Mouse (Mus musculus): ENCODE measurements at regions not wholly inside any gene's neighbourhood (a gene's known extent, or its start where the extent isn't known, plus 50 kb on each side); places are given as distances from the start of the nearest gene placed in this dataset.
A peak's percentile ranks its signal among the peaks of the same experiment; 100 is the strongest.

- ATAC-seq (ENCODE audit: low read depth) = no peak
- Histone ChIP-seq H3K9me3 (replicated peaks; ENCODE audit: control insufficient read depth, low read length) (no peaks in the 10 kb centered on the region), H3K9ac (ENCODE audit: low read depth, low read length) (no peak overlapping the region), H3K4me1 (ENCODE audit: control insufficient read depth, low read depth, low read length) (no peaks in the 10 kb centered on the region), H3K36me3 (ENCODE audit: control insufficient read depth, insufficient read depth) (no peaks in the 10 kb centered on the region), H3K4me2 (ENCODE audit: low read depth, low read length) (no peak overlapping the region), H3K4me3 (ENCODE audit: low read depth, low read length) (no peak overlapping the region), H3K27ac (ENCODE audit: low read length) (no peak overlapping the region), H3K27me3 (ENCODE audit: control insufficient read depth, insufficient read depth, low read depth, low read length) (no peaks in the 10 kb centered on the region)
- 50% methylated on average over 8 of the region's 8 CpGs for WGBS (ENCODE audit: insufficient replicate concordance)
These were observed 136.2 kb upstream of the Thumpd2 start for GRCm38 (mm10) chr17:81201052-81201451.

GRCm38 (mm10) chr17:81194006-81194405 is 129.1 kb upstream of the Thumpd2 start:
- 72% methylated on average over 10 of the region's 10 CpGs for WGBS (ENCODE audit: insufficient replicate concordance)
- Histone ChIP-seq H3K36me3 (ENCODE audit: control insufficient read depth, insufficient read depth) (no peaks in the 10 kb centered on the region), H3K4me3 (ENCODE audit: low read depth, low read length) (no peak overlapping the region), H3K4me2 (ENCODE audit: low read depth, low read length) (no peak overlapping the region), H3K27me3 (ENCODE audit: control insufficient read depth, insufficient read depth, low read depth, low read length) (no peaks in the 10 kb centered on the region), H3K9me3 (replicated peaks; ENCODE audit: control insufficient read depth, low read length) (no peaks in the 10 kb centered on the region), H3K27ac (ENCODE audit: low read length) (no peak overlapping the region), H3K9ac (ENCODE audit: low read depth, low read length) (no peak overlapping the region), H3K4me1 (ENCODE audit: control insufficient read depth, low read depth, low read length) (no peaks in the 10 kb centered on the region)
- ATAC-seq (ENCODE audit: low read depth) = no peak

GRCm38 (mm10) chr17:81193230-81193871 is 128.5 kb upstream of the Thumpd2 start:
- H3K9ac ChIP-seq (ENCODE audit: low read depth, low read length) = no peak overlapping the region
- ATAC-seq (ENCODE audit: low read depth) = no peak
- H3K4me2 ChIP-seq (ENCODE audit: low read depth, low read length) = no peak overlapping the region
- H3K4me3 ChIP-seq (ENCODE audit: low read depth, low read length) = no peak overlapping the region
- WGBS (ENCODE audit: insufficient replicate concordance) = 38% methylated on average over 8 of the region's 8 CpGs
- no peaks in the 10 kb centered on the region for H3K4me1 ChIP-seq (ENCODE audit: control insufficient read depth, low read depth, low read length)
- no peaks in the 10 kb centered on the region for H3K9me3 ChIP-seq (replicated peaks; ENCODE audit: control insufficient read depth, low read length)
- H3K36me3 ChIP-seq (ENCODE audit: control insufficient read depth, insufficient read depth) = no peaks in the 10 kb centered on the region
- H3K27me3 ChIP-seq (ENCODE audit: control insufficient read depth, insufficient read depth, low read depth, low read length) = no peaks in the 10 kb centered on the region
- no peak overlapping the region for H3K27ac ChIP-seq (ENCODE audit: low read length)

- ATAC-seq (ENCODE audit: low read depth) = no peak; the same call in 1 of the 2 replicates
- H3K36me3 ChIP-seq (ENCODE audit: control insufficient read depth, insufficient read depth) = no peaks in the 10 kb centered on the region
- no peak overlapping the region for H3K9ac ChIP-seq (ENCODE audit: low read depth, low read length)
- no peaks in the 10 kb centered on the region for H3K4me1 ChIP-seq (ENCODE audit: control insufficient read depth, low read depth, low read length)
- no peak overlapping the region for H3K4me3 ChIP-seq (ENCODE audit: low read depth, low read length)
- H3K27me3 ChIP-seq (ENCODE audit: control insufficient read depth, insufficient read depth, low read depth, low read length) = no peaks in the 10 kb centered on the region
- H3K9me3 ChIP-seq (replicated peaks; ENCODE audit: control insufficient read depth, low read length) = no peaks in the 10 kb centered on the region
- no peak overlapping the region for H3K4me2 ChIP-seq (ENCODE audit: low read depth, low read length)
- no peak overlapping the region for H3K27ac ChIP-seq (ENCODE audit: low read length)
- WGBS (ENCODE audit: insufficient replicate concordance) = 43% methylated on average over 4 of the region's 4 CpGs
These were observed 125.1 kb upstream of the Thumpd2 start for GRCm38 (mm10) chr17:81189996-81190395.

- no peak overlapping the region for H3K4me2 ChIP-seq (ENCODE audit: low read depth, low read length)
- no peak for ATAC-seq (ENCODE audit: low read depth)
- no peaks in the 10 kb centered on the region for H3K9me3 ChIP-seq (replicated peaks; ENCODE audit: control insufficient read depth, low read length)
- 16% methylated on average over 1 of the region's 1 CpGs for WGBS (ENCODE audit: insufficient replicate concordance)
- H3K27ac ChIP-seq (ENCODE audit: low read length) = no peak overlapping the region
- H3K4me1 ChIP-seq (ENCODE audit: control insufficient read depth, low read depth, low read length) = no peaks in the 10 kb centered on the region
- H3K27me3 ChIP-seq (ENCODE audit: control insufficient read depth, insufficient read depth, low read depth, low read length) = no peaks in the 10 kb centered on the region
- H3K4me3 ChIP-seq (ENCODE audit: low read depth, low read length) = no peak overlapping the region
- H3K36me3 ChIP-seq (ENCODE audit: control insufficient read depth, insufficient read depth) = no peaks in the 10 kb centered on the region
- H3K9ac ChIP-seq (ENCODE audit: low read depth, low read length) = no peak overlapping the region
These were observed 120.8 kb upstream of the Thumpd2 start for GRCm38 (mm10) chr17:81185685-81186084.

- Histone ChIP-seq H3K4me3 (ENCODE audit: low read depth, low read length) (no peak overlapping the region), H3K27me3 (ENCODE audit: control insufficient read depth, insufficient read depth, low read depth, low read length) (no peaks in the 10 kb centered on the region), H3K4me2 (ENCODE audit: low read depth, low read length) (no peak overlapping the region), H3K27ac (ENCODE audit: low read length) (no peak overlapping the region), H3K36me3 (ENCODE audit: control insufficient read depth, insufficient read depth) (no peaks in the 10 kb centered on the region), H3K4me1 (ENCODE audit: control insufficient read depth, low read depth, low read length) (no peaks in the 10 kb centered on the region; the same call in 1 of the 2 replicates), H3K9ac (ENCODE audit: low read depth, low read length) (no peak overlapping the region), H3K9me3 (replicated peaks; ENCODE audit: control insufficient read depth, low read length) (no peaks in the 10 kb centered on the region)
- no peak for ATAC-seq (ENCODE audit: low read depth)
- 69% methylated on average over 8 of the region's 8 CpGs for WGBS (ENCODE audit: insufficient replicate concordance)
These were observed 116.0 kb upstream of the Thumpd2 start for GRCm38 (mm10) chr17:81180813-81181424.

GRCm38 (mm10) chr17:81176306-81176705 is 111.4 kb upstream of the Thumpd2 start:
- Histone ChIP-seq H3K36me3 (ENCODE audit: control insufficient read depth, insufficient read depth) (no peaks in the 10 kb centered on the region), H3K4me1 (ENCODE audit: control insufficient read depth, low read depth, low read length) (no peaks in the 10 kb centered on the region; the same call in 1 of the 2 replicates), H3K4me3 (ENCODE audit: low read depth, low read length) (no peak overlapping the region), H3K9me3 (replicated peaks; ENCODE audit: control insufficient read depth, low read length) (no peaks in the 10 kb centered on the region), H3K27me3 (ENCODE audit: control insufficient read depth, insufficient read depth, low read depth, low read length) (no peaks in the 10 kb centered on the region), H3K4me2 (ENCODE audit: low read depth, low read length) (no peak overlapping the region), H3K27ac (ENCODE audit: low read length) (peak overlapping the region; percentile 48; the same call in 1 of the 2 replicates), H3K9ac (ENCODE audit: low read depth, low read length) (no peak overlapping the region)
- ATAC-seq (ENCODE audit: low read depth) = no peak; the same call in 1 of the 2 replicates
- WGBS (ENCODE audit: insufficient replicate concordance) = 74% methylated on average over 3 of the region's 3 CpGs

GRCm38 (mm10) chr17:81175877-81176276 is 111.0 kb upstream of the Thumpd2 start:
- ATAC-seq (ENCODE audit: low read depth) = peak; percentile 81
- Histone ChIP-seq H3K27ac (ENCODE audit: low read length) (peak overlapping the region; percentile 58), H3K4me3 (ENCODE audit: low read depth, low read length) (no peak overlapping the region), H3K27me3 (ENCODE audit: control insufficient read depth, insufficient read depth, low read depth, low read length) (no peaks in the 10 kb centered on the region), H3K4me1 (ENCODE audit: control insufficient read depth, low read depth, low read length) (no peaks in the 10 kb centered on the region; the same call in 1 of the 2 replicates), H3K9ac (ENCODE audit: low read depth, low read length) (no peak overlapping the region), H3K9me3 (replicated peaks; ENCODE audit: control insufficient read depth, low read length) (no peaks in the 10 kb centered on the region), H3K36me3 (ENCODE audit: control insufficient read depth, insufficient read depth) (no peaks in the 10 kb centered on the region), H3K4me2 (ENCODE audit: low read depth, low read length) (no peak overlapping the region)
- 43% methylated on average over 4 of the region's 4 CpGs for WGBS (ENCODE audit: insufficient replicate concordance)

- ATAC-seq (ENCODE audit: low read depth) = no peak
- 63% methylated on average over 3 of the region's 3 CpGs for WGBS (ENCODE audit: insufficient replicate concordance)
These were observed 108.1 kb upstream of the Thumpd2 start for GRCm38 (mm10) chr17:81172943-81173342.

More at GRCm38 (mm10) chr17:81172943-81173342, 108.1 kb upstream of the Thumpd2 start:
- no peak overlapping the region for H3K9ac ChIP-seq (ENCODE audit: low read depth, low read length)
- H3K4me3 ChIP-seq (ENCODE audit: low read depth, low read length) = no peak overlapping the region
- H3K4me1 ChIP-seq (ENCODE audit: control insufficient read depth, low read depth, low read length) = no peaks in the 10 kb centered on the region; the same call in 1 of the 2 replicates
- H3K27ac ChIP-seq (ENCODE audit: low read length) = no peak overlapping the region
- no peak overlapping the region for H3K4me2 ChIP-seq (ENCODE audit: low read depth, low read length)
- H3K9me3 ChIP-seq (replicated peaks; ENCODE audit: control insufficient read depth, low read length) = no peaks in the 10 kb centered on the region
- H3K36me3 ChIP-seq (ENCODE audit: control insufficient read depth, insufficient read depth) = no peaks in the 10 kb centered on the region
- no peaks in the 10 kb centered on the region for H3K27me3 ChIP-seq (ENCODE audit: control insufficient read depth, insufficient read depth, low read depth, low read length)
